Mouse (Mus musculus): Measurements from ENCODE around the gene Mettl13. TPM values are rescaled to one million over a fixed set of nuclear protein-coding genes. Genes with fewer than 3 reads are reported as not detected.

Mettl13 gene
- 10 to 100 TPM; 14.2 to 20.3 TPM for polyA plus RNA-seq (2017; shearing (Covaris generic))

DNA sequence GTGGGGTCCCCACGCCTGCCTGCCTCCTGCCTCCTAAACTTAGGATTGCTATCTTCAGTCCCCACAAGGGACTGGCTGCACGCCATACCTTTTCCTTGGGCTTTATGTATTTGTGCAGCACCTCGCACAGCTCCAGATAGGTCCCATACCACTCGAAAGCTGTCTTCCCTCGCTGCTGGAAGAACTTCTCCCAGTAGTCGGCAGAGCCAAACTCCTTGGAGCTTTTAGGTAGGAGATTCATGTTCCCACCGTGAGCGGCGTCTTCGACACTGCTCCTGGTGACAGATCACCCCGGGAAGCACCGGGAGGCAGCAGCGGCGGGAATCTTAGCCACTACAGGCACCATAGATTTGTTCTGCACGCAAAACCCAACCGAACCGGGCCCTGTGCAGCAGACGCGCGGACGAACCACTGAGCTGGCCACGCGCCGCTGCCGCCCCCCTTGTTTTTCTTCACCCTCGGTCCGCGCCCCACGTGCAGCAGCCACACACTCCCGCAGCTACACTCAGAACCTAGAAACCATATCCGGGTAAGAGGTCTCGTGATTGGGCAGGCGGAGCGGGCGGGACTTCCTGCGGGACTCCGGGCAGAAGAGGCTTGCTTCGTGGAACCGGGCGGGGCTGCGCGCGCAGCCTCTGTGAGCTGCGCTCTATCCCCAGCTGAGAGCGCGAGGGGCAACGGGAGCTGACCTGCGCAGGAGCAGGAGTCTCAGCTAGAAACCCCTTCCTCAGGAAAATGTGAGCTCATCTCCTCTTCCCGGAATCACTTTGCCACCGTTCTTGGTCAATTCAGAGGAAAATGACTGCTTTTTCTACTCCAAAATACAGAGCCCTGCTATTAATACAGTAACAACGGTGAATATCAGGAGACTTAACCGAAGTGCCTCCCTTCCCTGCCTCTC is at the start of gene Mettl13:
Gene Mettl13 (minus strand): TSS at position 536 of the 901 bp plus-strand sequence.

DNA sequence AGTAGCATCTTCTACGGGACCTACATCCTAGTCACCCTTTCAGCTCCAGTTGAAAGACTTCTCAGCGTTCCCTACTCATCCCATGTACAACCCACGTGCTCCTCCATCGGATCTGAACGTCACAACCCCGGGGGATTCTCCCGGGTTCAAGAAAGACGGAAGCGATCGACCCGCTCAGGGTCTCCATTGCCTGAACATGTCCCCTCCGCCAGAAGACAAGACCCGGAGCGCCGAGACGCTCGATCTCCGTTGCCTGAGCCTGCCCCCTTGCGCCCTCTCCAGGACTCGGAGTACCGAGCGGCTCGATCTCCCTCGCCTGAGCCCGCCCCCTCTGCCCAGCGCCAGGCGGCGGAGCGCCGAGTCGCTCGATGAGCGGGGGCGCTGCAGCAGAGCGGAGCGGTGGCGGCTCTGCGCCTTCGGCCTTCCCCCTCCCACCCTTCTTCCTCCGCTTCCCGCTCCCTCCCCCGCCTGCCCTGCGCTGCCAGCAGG is 22.0 kb upstream of the Mettl13 start, which contains the start of gene Vamp4:
Gene Vamp4 (plus strand): TSS at position 256 of the 489 bp plus-strand sequence.

Other genes with a start within 250 kb of the Mettl13 start
- gene Dnm3, start 70.5 kb downstream of the Mettl13 start, polyA plus RNA-seq (2017; shearing (Covaris generic)) = 1 to 10 TPM in 1 of 2 experiments, under 1 TPM in 1; 0.57 to 2.5 TPM
- gene Vamp4, start 22.0 kb upstream of the Mettl13 start, polyA plus RNA-seq (2017; shearing (Covaris generic)) = 10 to 100 TPM; 75.9 to 96.4 TPM
- under 1 TPM in 1 of 2 experiments, not detected in 1; 0.49 TPM for gene Myoc, start 90.6 kb upstream of the Mettl13 start, polyA plus RNA-seq (2017; shearing (Covaris generic))
- gene Myocos, start 109.7 kb upstream of the Mettl13 start, polyA plus RNA-seq (2017; shearing (Covaris generic)) = under 1 TPM in 1 of 2 experiments, not detected in 1; 0.91 TPM
- 100 to 1,000 TPM; 154 to 179 TPM for gene Prrc2c, start 192.0 kb upstream of the Mettl13 start, polyA plus RNA-seq (2017; shearing (Covaris generic))